Mouse (Mus musculus): Measurements from ENCODE around the gene Gm3238.
"Not testable (repeated sequence)": the region's sequence is repeated elsewhere in the genome, so short reads cannot be mapped to it uniquely, and the experiment has no call there.

Gm3238 gene

GRCm38 (mm10) chr10:77750686-77751085, 20.4 kb downstream of the Gm3238 start:
- not testable (repeated sequence) for DNase-seq (ENCODE audit: low read depth in 2 of 2, low spot score in 2 of 2)

DNA sequence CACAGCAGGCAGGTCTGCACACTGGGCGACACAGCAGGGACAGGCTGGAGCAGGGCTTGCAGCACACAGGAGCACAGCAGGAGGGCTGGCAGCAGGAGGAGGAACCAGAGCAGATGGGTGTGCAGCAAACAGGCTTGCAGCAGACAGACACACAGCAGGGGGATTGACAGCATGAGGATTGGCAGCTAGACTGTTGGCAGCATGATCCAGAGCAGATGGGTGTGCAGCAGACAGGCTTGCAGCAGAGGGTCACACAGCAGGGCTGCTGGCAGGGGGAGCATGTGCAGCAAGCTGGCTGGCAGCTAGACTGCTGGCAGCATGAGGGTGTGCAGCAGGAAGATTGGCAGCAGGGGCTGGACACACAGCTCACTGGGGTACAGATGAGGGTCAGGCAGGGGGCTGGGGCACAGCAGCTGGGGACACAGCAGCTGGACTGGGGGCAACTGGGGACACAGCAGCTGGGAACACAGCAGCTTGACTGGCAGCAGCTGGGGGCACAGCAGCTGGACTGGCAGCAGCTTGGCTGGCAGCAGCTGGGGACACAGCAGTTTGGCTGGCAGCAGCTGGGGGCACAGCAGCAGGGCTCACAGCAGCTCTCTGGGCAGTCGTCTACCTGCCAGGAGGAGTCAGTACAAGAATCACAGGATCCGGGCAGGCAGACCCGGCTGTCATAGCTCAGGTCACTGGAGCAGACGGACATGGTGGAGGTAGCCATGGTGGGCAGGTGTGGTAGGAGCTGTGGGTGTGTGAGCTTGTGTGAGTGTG, 29.0 kb downstream of the Gm3238 start, which contains the start of gene Gm18596:
Gm18596 (minus strand) TSS at position 715 of the 765 bp plus-strand sequence.
- DNase-seq (ENCODE audit: low read depth in 2 of 2, low spot score in 2 of 2) = not testable (repeated sequence)

- DNase-seq (ENCODE audit: low read depth in 2 of 2, low spot score in 2 of 2) = no peak
Measured at GRCm38 (mm10) chr10:77738929-77739328, 32.2 kb downstream of the Gm3238 start.

GRCm38 (mm10) chr10:77735928-77736327, 35.2 kb downstream of the Gm3238 start:
- DNase-seq (ENCODE audit: low read depth in 2 of 2, low spot score in 2 of 2) = no peak

GRCm38 (mm10) chr10:77729241-77729640, 41.9 kb downstream of the Gm3238 start:
- no peak for DNase-seq (ENCODE audit: low read depth in 2 of 2, low spot score in 2 of 2)

- no peak for DNase-seq (ENCODE audit: low read depth in 2 of 2, low spot score in 2 of 2)
Measured at GRCm38 (mm10) chr10:77728280-77728679, 42.8 kb downstream of the Gm3238 start.

DNA sequence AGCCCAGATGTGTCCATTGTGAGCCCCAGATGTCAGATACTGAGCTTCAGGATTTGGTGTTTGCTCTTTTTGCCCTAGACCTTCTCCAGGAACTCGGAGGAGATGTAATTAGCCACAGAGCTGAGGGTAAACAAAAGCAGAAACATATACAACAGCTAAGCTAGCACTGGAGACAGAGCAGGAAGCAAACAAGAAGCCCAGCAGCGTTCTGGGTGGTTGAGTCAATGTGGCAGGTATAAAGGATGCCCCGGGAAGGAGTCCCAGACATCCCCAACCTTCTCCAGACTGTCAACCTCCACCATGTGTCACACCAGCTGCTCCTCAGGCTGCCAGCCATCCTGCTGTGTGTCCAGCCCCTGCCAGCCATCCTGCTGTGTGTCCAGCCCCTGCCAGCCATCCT, 44.9 kb downstream of the Gm3238 start, which contains the start of gene Gm10100:
Gm10100 (plus strand) TSS at position 301 of the 400 bp plus-strand sequence.
- DNase-seq (ENCODE audit: low read depth in 2 of 2, low spot score in 2 of 2) = no peak

DNA sequence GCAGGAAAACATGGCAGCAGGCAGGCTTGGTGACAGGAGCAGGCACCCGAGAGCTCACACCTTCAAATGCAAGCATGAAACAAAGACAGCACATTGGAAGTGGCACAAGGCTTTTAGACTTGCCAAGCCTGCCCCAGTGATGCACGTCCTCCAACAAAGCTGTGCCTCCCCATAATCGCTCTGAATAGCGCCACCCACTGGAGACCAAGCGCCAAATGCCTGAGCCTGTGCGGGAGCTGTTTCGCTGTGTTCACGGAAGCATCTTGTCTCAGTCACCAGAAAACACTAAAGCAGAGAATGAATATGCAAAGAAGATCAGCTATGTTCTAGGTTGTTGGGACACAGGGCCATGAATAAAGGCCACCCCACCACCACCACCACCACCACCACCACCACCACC, 46.3 kb downstream of the Gm3238 start:
- no peak for DNase-seq (ENCODE audit: low read depth in 2 of 2, low spot score in 2 of 2)

All from CD8-positive naive resting alpha-beta T cell, adult 2 months (primary cell).